Mouse (Mus musculus) left cerebral cortex, adult 8-10 months (tissue): ENCODE data around the gene Aldh3a2. TPM values are rescaled to one million over a fixed set of nuclear protein-coding genes. Genes with fewer than 3 reads are reported as not detected.
"Not testable (repeated sequence)": the region's sequence is repeated elsewhere in the genome, so short reads cannot be mapped to it uniquely, and the experiment has no call there.

Experiments used
- DNase-seq, 2 experiments: peaks; one replicate each; pipeline ENCODE4 v3.0.0; 2022; ENCODE audit warnings: low spot score in 2 of 2
- total RNA-seq, 4 experiments: library from RNA; stranded (reverse); gene quantifications; 2 replicates each; pipeline ENCODE4 v1.2.4; 2022

The Aldh3a2 gene
- total RNA-seq, 4 experiments from 2014 or later, result 54.8 to 58.9 (median 56.1) TPM

GRCm38 (mm10) chr11:61215936-61216335 lies 51.3 kb downstream of the Aldh3a2 start:
- no peak for DNase-seq

GRCm38 (mm10) chr11:61212102-61212501 lies 55.2 kb downstream of the Aldh3a2 start:
- DNase-seq, result no peak

- no peak for DNase-seq
Observed at GRCm38 (mm10) chr11:61208316-61208715, 58.9 kb downstream of the Aldh3a2 start.

- DNase-seq, result no peak
Observed at GRCm38 (mm10) chr11:61207487-61208246, 59.6 kb downstream of the Aldh3a2 start, which contains the start of gene Aldh3a1. Gene Aldh3a1 (plus strand): TSS chr11:61207537.

- no peak for DNase-seq
Observed at GRCm38 (mm10) chr11:61206136-61206535, 61.1 kb downstream of the Aldh3a2 start.

GRCm38 (mm10) chr11:61205167-61205950 lies 61.9 kb downstream of the Aldh3a2 start:
- no peak for DNase-seq

GRCm38 (mm10) chr11:61202810-61203209 lies 64.5 kb downstream of the Aldh3a2 start:
- DNase-seq, result no peak

- DNase-seq, result no peak
Observed at GRCm38 (mm10) chr11:61202186-61202585, 65.1 kb downstream of the Aldh3a2 start.

GRCm38 (mm10) chr11:61199620-61200362 lies 67.5 kb downstream of the Aldh3a2 start:
- DNase-seq, result no peak

- no peak for DNase-seq
Observed at GRCm38 (mm10) chr11:61197935-61198334, 69.3 kb downstream of the Aldh3a2 start.

- DNase-seq, result no peak
Observed at GRCm38 (mm10) chr11:61196616-61197353, 70.5 kb downstream of the Aldh3a2 start.

- peak in 1 of 2 experiments; percentile 54 for DNase-seq
Observed at GRCm38 (mm10) chr11:61193392-61193791, 73.9 kb downstream of the Aldh3a2 start.

GRCm38 (mm10) chr11:61192779-61193178 lies 74.5 kb downstream of the Aldh3a2 start:
- no peak for DNase-seq

GRCm38 (mm10) chr11:61192123-61192522 lies 75.1 kb downstream of the Aldh3a2 start:
- not testable (repeated sequence) for DNase-seq

- DNase-seq, result no peak
Observed at GRCm38 (mm10) chr11:61190776-61191175, 76.5 kb downstream of the Aldh3a2 start.

- no peak for DNase-seq
Observed at GRCm38 (mm10) chr11:61183820-61184219, 83.4 kb downstream of the Aldh3a2 start.

GRCm38 (mm10) chr11:61181624-61182023 lies 85.6 kb downstream of the Aldh3a2 start:
- DNase-seq, result no peak

- DNase-seq, result no peak
Observed at GRCm38 (mm10) chr11:61180361-61180760, 86.9 kb downstream of the Aldh3a2 start.

GRCm38 (mm10) chr11:61176321-61176720 lies 90.9 kb downstream of the Aldh3a2 start:
- DNase-seq, result no peak

GRCm38 (mm10) chr11:61175778-61176177 lies 91.5 kb downstream of the Aldh3a2 start:
- no peak for DNase-seq
